Mouse (Mus musculus): ENCODE data around the gene Fpr1. TPM values are rescaled to one million over a fixed set of nuclear protein-coding genes. Genes with fewer than 3 reads are reported as not detected.
"Not testable (repeated sequence)": the region's sequence is repeated elsewhere in the genome, so short reads cannot be mapped to it uniquely, and the experiment has no call there.

Gene Fpr1
- polyA plus RNA-seq, 1 experiment = not detected

DNA sequence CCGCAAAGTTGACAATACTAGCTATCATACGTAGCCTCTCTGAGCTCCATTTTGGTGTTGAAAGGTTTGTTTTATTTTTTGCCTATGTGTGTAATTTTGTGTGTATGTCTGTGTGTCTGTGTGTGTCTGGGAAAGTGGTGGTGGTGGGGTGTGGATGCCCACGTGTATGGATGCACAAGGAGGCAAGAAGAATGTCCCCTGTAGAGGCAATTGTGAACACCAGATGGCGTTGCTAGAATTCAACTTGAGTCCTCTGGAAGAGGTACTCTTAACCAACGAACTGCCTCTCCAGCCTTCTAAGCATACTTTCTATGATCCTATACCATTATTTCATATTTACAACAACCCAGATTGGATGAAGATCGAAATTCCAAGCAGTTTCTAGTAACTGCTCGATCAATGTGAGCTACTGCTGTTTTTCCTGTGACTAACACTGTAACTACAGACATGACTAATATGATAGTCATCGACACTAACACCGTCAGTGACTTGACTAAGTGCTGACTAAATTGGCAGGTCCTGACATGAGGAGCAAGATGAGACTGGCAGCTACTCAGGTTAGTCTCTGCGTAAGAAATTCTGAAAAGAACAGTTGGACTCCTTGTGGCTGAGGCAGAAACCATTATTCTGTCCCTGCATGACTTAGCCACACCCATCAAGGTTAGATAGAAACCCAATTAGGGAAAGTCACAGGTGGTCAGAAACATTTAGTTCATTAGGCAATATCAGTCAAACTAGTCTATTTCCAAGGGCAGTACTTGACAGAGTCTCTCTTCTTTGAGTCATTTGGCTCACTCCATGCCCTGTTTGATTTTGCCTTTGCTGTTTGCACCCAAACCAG is 38.3 kb downstream of the Fpr1 start:
- Histone ChIP-seq H3K4me1 (ENCODE audit: control insufficient read depth, insufficient read depth, low read length) (no peaks in the 10 kb centered on the region), H3K4me3 (ENCODE audit: low read depth, low read length) (no peak overlapping the region), H3K9me3 (replicated peaks; ENCODE audit: control insufficient read depth, insufficient read depth, low read length, poor library complexity, severe bottlenecking) (no peaks in the 10 kb centered on the region), H3K36me3 (ENCODE audit: control insufficient read depth, insufficient read depth, low read length, poor library complexity, severe bottlenecking) (0 out of 2 replicates have a peak, but pooled peaks cover 2% of the 10 kb centered on the region), H3K27me3 (ENCODE audit: control insufficient read depth, insufficient read depth, low read length, poor library complexity, severe bottlenecking) (peaks cover 4% of the 10 kb centered on the region), H3K9ac (ENCODE audit: low read depth, poor library complexity, severe bottlenecking) (no peak overlapping the region), H3K27ac (ENCODE audit: insufficient read depth, low read length) (no peak overlapping the region)
- TF ChIP-seq POLR2A (IDR thresholded peaks at IDR 0.05; ENCODE audit: insufficient read depth, low read length) (no peak), EP300 (IDR thresholded peaks at IDR 0.05; ENCODE audit: insufficient read depth, low read depth, low read length) (no peak), CTCF (IDR thresholded peaks at IDR 0.05; ENCODE audit: low read depth, low read length) (peak; percentile 22)

DNA sequence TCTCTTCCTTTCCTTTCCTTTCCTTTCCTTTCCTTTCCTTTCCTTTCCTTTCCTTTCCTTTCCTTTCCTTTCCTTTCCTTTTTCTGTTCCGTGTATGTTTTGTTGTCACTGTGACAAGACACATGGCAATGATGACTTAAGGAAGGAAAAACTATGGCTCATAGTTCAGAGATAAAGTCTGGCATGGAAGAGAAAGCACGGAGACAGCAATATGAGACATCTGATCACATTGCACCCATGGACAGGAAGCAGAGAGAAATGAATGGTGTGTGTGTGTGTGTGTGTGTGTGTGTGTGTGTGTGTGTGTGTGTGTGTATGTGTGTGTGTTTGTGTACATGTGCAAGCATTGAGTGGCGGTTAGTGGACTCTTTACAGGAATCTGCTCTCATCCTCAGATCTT is 39.1 kb downstream of the Fpr1 start:
- not testable (repeated sequence) for H3K9me3 ChIP-seq (replicated peaks; ENCODE audit: control insufficient read depth, insufficient read depth, low read length, poor library complexity, severe bottlenecking); H3K27me3 ChIP-seq (ENCODE audit: control insufficient read depth, insufficient read depth, low read length, poor library complexity, severe bottlenecking); H3K27ac ChIP-seq (ENCODE audit: insufficient read depth, low read length); H3K36me3 ChIP-seq (ENCODE audit: control insufficient read depth, insufficient read depth, low read length, poor library complexity, severe bottlenecking); H3K4me3 ChIP-seq (ENCODE audit: low read depth, low read length); H3K4me1 ChIP-seq (ENCODE audit: control insufficient read depth, insufficient read depth, low read length); H3K9ac ChIP-seq (ENCODE audit: low read depth, poor library complexity, severe bottlenecking)

DNA sequence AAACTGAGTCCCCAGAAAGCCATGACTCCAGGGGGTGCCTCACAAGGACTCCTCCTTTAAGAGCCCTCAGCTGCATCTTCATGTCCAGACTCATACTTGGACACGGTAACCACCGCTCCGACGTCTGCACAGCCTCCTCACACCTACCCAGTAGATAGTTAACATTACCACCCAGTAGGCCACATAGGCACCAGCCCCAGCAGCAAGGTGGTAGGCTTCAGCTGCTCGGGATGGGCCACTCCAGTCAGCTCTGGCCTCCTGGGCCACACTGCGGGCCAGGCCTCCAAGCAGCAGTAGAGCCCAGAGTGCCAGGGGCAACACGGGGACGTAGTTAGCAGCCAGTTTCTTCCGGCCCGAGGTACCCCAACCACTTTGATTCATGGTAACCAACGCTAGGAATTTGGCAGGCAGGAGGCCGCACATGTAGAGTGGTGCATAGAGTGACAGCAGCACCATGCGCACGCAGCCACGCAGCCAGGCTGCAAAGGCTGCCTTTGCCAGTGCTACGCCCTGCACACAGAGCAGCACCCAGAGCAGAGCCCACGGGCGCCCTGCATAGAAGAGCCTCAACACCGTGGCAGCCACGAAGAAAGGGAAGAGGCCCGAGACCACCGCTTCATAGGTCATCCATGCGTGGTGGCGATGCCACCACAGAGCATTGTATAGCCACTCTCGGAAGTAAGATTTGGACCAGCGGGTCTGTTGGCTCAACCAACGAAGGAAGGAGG is 40.0 kb downstream of the Fpr1 start:
- Histone ChIP-seq H3K36me3 (ENCODE audit: control insufficient read depth, insufficient read depth, low read length, poor library complexity, severe bottlenecking) (0 out of 2 replicates have a peak, but pooled peaks cover 2% of the 10 kb centered on the region), H3K27ac (ENCODE audit: insufficient read depth, low read length) (no peak overlapping the region), H3K27me3 (ENCODE audit: control insufficient read depth, insufficient read depth, low read length, poor library complexity, severe bottlenecking) (no peaks in the 10 kb centered on the region; the same call in 1 of the 2 replicates), H3K4me3 (ENCODE audit: low read depth, low read length) (peak overlapping the region; percentile 31), H3K9ac (ENCODE audit: low read depth, poor library complexity, severe bottlenecking) (no peak overlapping the region), H3K4me1 (ENCODE audit: control insufficient read depth, insufficient read depth, low read length) (no peaks in the 10 kb centered on the region), H3K9me3 (replicated peaks; ENCODE audit: control insufficient read depth, insufficient read depth, low read length, poor library complexity, severe bottlenecking) (no peaks in the 10 kb centered on the region)
- TF ChIP-seq POLR2A (IDR thresholded peaks at IDR 0.05; ENCODE audit: insufficient read depth, low read length) = no peak
- no peak for TF ChIP-seq CTCF (IDR thresholded peaks at IDR 0.05; ENCODE audit: low read depth, low read length)
- TF ChIP-seq EP300 (IDR thresholded peaks at IDR 0.05; ENCODE audit: insufficient read depth, low read depth, low read length) = no peak

DNA sequence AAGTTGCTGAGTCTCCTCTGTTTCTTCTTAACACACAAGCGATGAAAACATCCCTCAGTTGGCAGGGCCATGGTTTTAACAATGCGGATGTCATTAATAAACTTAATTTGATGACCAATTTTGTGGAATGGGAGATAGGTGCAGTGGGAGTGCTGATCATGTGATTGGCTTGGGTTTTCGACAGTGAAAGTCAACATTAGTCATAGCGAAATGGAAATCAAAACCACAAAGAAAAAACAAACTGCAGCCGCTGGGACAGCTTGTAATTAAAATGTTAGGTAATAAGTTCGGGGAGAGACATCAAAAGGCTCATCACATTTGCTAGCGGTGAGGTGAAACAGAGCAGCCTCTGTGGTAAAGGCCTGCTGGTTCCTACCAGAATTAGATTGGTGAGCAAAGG is 42.9 kb downstream of the Fpr1 start:
- Histone ChIP-seq H3K9ac (ENCODE audit: low read depth, poor library complexity, severe bottlenecking) (no peak overlapping the region), H3K4me1 (ENCODE audit: control insufficient read depth, insufficient read depth, low read length) (no peaks in the 10 kb centered on the region), H3K27ac (ENCODE audit: insufficient read depth, low read length) (no peak overlapping the region), H3K4me3 (ENCODE audit: low read depth, low read length) (no peak overlapping the region), H3K27me3 (ENCODE audit: control insufficient read depth, insufficient read depth, low read length, poor library complexity, severe bottlenecking) (no peaks in the 10 kb centered on the region), H3K9me3 (replicated peaks; ENCODE audit: control insufficient read depth, insufficient read depth, low read length, poor library complexity, severe bottlenecking) (no peaks in the 10 kb centered on the region), H3K36me3 (ENCODE audit: control insufficient read depth, insufficient read depth, low read length, poor library complexity, severe bottlenecking) (0 out of 2 replicates have a peak, but pooled peaks cover 2% of the 10 kb centered on the region)
- TF ChIP-seq EP300 (IDR thresholded peaks at IDR 0.05; ENCODE audit: insufficient read depth, low read depth, low read length) (no peak), CTCF (IDR thresholded peaks at IDR 0.05; ENCODE audit: low read depth, low read length) (no peak), POLR2A (IDR thresholded peaks at IDR 0.05; ENCODE audit: insufficient read depth, low read length) (no peak)

DNA sequence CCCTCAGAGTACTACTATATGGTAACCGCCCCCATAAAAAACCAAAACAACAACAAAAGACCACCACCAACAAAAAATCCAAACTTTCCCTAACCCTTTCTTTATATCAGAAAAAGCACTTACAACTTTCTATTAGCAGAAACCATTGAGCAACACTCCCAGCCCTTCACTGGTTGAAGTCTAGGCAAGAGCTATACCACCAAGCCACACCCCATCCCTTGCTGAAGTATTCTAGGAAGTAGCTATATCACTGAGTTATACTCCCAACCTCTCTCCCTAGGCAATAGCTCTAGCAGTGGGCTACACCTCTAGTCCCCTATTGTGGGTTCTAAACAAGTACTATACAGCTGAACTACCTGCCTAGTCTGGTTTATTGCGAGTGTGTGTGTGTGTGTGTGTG is 44.5 kb downstream of the Fpr1 start:
- H3K9ac ChIP-seq (ENCODE audit: low read depth, poor library complexity, severe bottlenecking) = peak overlapping the region; percentile 83; the same call in 1 of the 2 replicates
- H3K4me1 ChIP-seq (ENCODE audit: control insufficient read depth, insufficient read depth, low read length) = no peaks in the 10 kb centered on the region
- H3K36me3 ChIP-seq (ENCODE audit: control insufficient read depth, insufficient read depth, low read length, poor library complexity, severe bottlenecking) = 0 out of 2 replicates have a peak, but pooled peaks cover 2% of the 10 kb centered on the region
- no peak overlapping the region for H3K4me3 ChIP-seq (ENCODE audit: low read depth, low read length)
- TF ChIP-seq POLR2A (IDR thresholded peaks at IDR 0.05; ENCODE audit: insufficient read depth, low read length) = no peak
- H3K27me3 ChIP-seq (ENCODE audit: control insufficient read depth, insufficient read depth, low read length, poor library complexity, severe bottlenecking) = no peaks in the 10 kb centered on the region
- H3K9me3 ChIP-seq (replicated peaks; ENCODE audit: control insufficient read depth, insufficient read depth, low read length, poor library complexity, severe bottlenecking) = no peaks in the 10 kb centered on the region
- H3K27ac ChIP-seq (ENCODE audit: insufficient read depth, low read length) = no peak overlapping the region
